Mouse (Mus musculus): Measurements from ENCODE around the gene Gtf3c3. TPM values are rescaled to one million over a fixed set of nuclear protein-coding genes. Genes with fewer than 3 reads are reported as not detected.

The Gtf3c3 gene
- total RNA-seq, 1 experiment from 2014 or later, result 33.2 TPM

Other genes with a start within 250 kb of the Gtf3c3 start
- 0.10 to 0.11 TPM in 2 of 3 replicates, not detected in the other for gene Hecw2, start 243.8 kb downstream of the Gtf3c3 start, total RNA-seq (2017)
- gene Ccdc150, start 188.3 kb downstream of the Gtf3c3 start, total RNA-seq (2017), result 0.57 to 0.64 TPM in 2 of 3 replicates, not detected in the other
- 18.9 to 23.0 TPM (median 21.4 TPM) in 3 replicates for gene Pgap1, start 118.7 kb upstream of the Gtf3c3 start, total RNA-seq (2017)

Measured in monocyte, adult 5-6 weeks (primary cell).